Mouse (Mus musculus) megakaryocyte, embryonic 14.5 days (primary cell): ENCODE results near the gene Jmjd4.

Experiments used
- FLI1 ChIP-seq: IDR thresholded peaks from 2 replicates; pipeline ENCODE4 v1.6.1; 2012; ENCODE audit warnings: low read length, inconsistent platforms, mixed read lengths
- GATA1 ChIP-seq: IDR thresholded peaks from 3 replicates; pipeline ENCODE4 v1.6.1; 2012; ENCODE audit warnings: mixed read lengths, low read length, inconsistent platforms, borderline replicate concordance

- no peak for TF ChIP-seq GATA1
- TF ChIP-seq FLI1 = no peak
Measured at GRCm38 (mm10) chr11:59410851-59411250, 39.0 kb upstream of the Jmjd4 start.
